Mouse (Mus musculus): ENCODE measurements around the gene Cdh4.

GRCm38 (mm10) chr2:179713326-179713725 lies 271.1 kb downstream of the Cdh4 start:
- TF ChIP-seq CTCF (conservative IDR thresholded peaks at IDR 0.05; ENCODE audit: low read length) = no peak
- no peak for TF ChIP-seq NANOG (IDR thresholded peaks at IDR 0.05; ENCODE audit: borderline replicate concordance, low read length)
- no peak for TF ChIP-seq POU5F1 (IDR thresholded peaks at IDR 0.05; ENCODE audit: borderline replicate concordance, low read length)

All from E14TG2a.4 (cell line).